Mouse (Mus musculus): ENCODE measurements at regions not wholly inside any gene's neighbourhood (a gene's known extent, or its start where the extent isn't known, plus 50 kb on each side); places are given as distances from the start of the nearest gene placed in this dataset.

GRCm38 (mm10) chr2:7840612-7841011 is 331.2 kb upstream of the Celf2 start:
- no peak overlapping the region for H3K27ac ChIP-seq (ENCODE audit: low read depth)
- WGBS, result 70% methylated on average over 1 of the region's 1 CpGs

GRCm38 (mm10) chr2:7837877-7838276 is 328.5 kb upstream of the Celf2 start:
- Histone ChIP-seq H3K9ac (ENCODE audit: low read length) (no peak overlapping the region), H3K27ac (ENCODE audit: low read depth) (no peak overlapping the region), H3K4me3 (ENCODE audit: low read depth, low read length) (no peak overlapping the region), H3K36me3 (ENCODE audit: control insufficient read depth, insufficient read depth, low read length) (no peaks in the 10 kb centered on the region), H3K4me2 (ENCODE audit: low read length) (no peak overlapping the region), H3K27me3 (replicated peaks; ENCODE audit: control insufficient read depth, insufficient read depth, low read length) (no peaks in the 10 kb centered on the region), H3K9me3 (ENCODE audit: control insufficient read depth, low read length) (no peaks in the 10 kb centered on the region), H3K4me1 (replicated peaks; ENCODE audit: control insufficient read depth, insufficient read depth, low read length) (no peaks in the 10 kb centered on the region)
- no peak for ATAC-seq (replicated peaks; ENCODE audit: low FRiP score, low TSS enrichment, low read depth)
- no peak for DNase-seq (ENCODE audit: low spot score)
- WGBS, result 70% methylated on average over 3 of the region's 3 CpGs

More at GRCm38 (mm10) chr2:7840612-7841011, 331.2 kb upstream of the Celf2 start:
- Histone ChIP-seq H3K9ac (ENCODE audit: low read length) (no peak overlapping the region), H3K4me1 (replicated peaks; ENCODE audit: control insufficient read depth, insufficient read depth, low read length) (no peaks in the 10 kb centered on the region), H3K36me3 (ENCODE audit: control insufficient read depth, insufficient read depth, low read length) (no peaks in the 10 kb centered on the region), H3K4me3 (ENCODE audit: low read depth, low read length) (no peak overlapping the region), H3K4me2 (ENCODE audit: low read length) (no peak overlapping the region), H3K27me3 (replicated peaks; ENCODE audit: control insufficient read depth, insufficient read depth, low read length) (no peaks in the 10 kb centered on the region), H3K9me3 (ENCODE audit: control insufficient read depth, low read length) (no peaks in the 10 kb centered on the region)
- no peak for ATAC-seq (replicated peaks; ENCODE audit: low FRiP score, low TSS enrichment, low read depth)
- DNase-seq (ENCODE audit: low spot score), result no peak

- H3K4me1 ChIP-seq (replicated peaks; ENCODE audit: control insufficient read depth, insufficient read depth, low read length), result no peaks in the 10 kb centered on the region; the same call in 1 of the 2 replicates
- 91% methylated on average over 4 of the region's 4 CpGs for WGBS
These were observed 321.9 kb upstream of the Celf2 start for GRCm38 (mm10) chr2:7831239-7831638.

GRCm38 (mm10) chr2:7826272-7826671 is 316.9 kb upstream of the Celf2 start:
- Histone ChIP-seq H3K27ac (ENCODE audit: low read depth) (no peak overlapping the region), H3K4me1 (replicated peaks; ENCODE audit: control insufficient read depth, insufficient read depth, low read length) (no peaks in the 10 kb centered on the region; the same call in 1 of the 2 replicates), H3K4me3 (ENCODE audit: low read depth, low read length) (no peak overlapping the region), H3K9ac (ENCODE audit: low read length) (no peak overlapping the region), H3K27me3 (replicated peaks; ENCODE audit: control insufficient read depth, insufficient read depth, low read length) (no peaks in the 10 kb centered on the region), H3K36me3 (ENCODE audit: control insufficient read depth, insufficient read depth, low read length) (no peaks in the 10 kb centered on the region), H3K9me3 (ENCODE audit: control insufficient read depth, low read length) (no peaks in the 10 kb centered on the region), H3K4me2 (ENCODE audit: low read length) (no peak overlapping the region)
- WGBS, result 60% methylated on average over 7 of the region's 7 CpGs
- no peak for ATAC-seq (replicated peaks; ENCODE audit: low FRiP score, low TSS enrichment, low read depth)
- no peak for DNase-seq (ENCODE audit: low spot score)

More at GRCm38 (mm10) chr2:7831239-7831638, 321.9 kb upstream of the Celf2 start:
- Histone ChIP-seq H3K9me3 (ENCODE audit: control insufficient read depth, low read length) (no peaks in the 10 kb centered on the region), H3K4me2 (ENCODE audit: low read length) (no peak overlapping the region), H3K36me3 (ENCODE audit: control insufficient read depth, insufficient read depth, low read length) (no peaks in the 10 kb centered on the region), H3K4me3 (ENCODE audit: low read depth, low read length) (no peak overlapping the region), H3K27ac (ENCODE audit: low read depth) (no peak overlapping the region), H3K9ac (ENCODE audit: low read length) (no peak overlapping the region), H3K27me3 (replicated peaks; ENCODE audit: control insufficient read depth, insufficient read depth, low read length) (no peaks in the 10 kb centered on the region)
- no peak for ATAC-seq (replicated peaks; ENCODE audit: low FRiP score, low TSS enrichment, low read depth)
- no peak for DNase-seq (ENCODE audit: low spot score)

GRCm38 (mm10) chr2:7796415-7796814 is 287.1 kb upstream of the Celf2 start:
- H3K36me3 ChIP-seq (ENCODE audit: control insufficient read depth, insufficient read depth, low read length), result no peaks in the 10 kb centered on the region
- H3K4me1 ChIP-seq (replicated peaks; ENCODE audit: control insufficient read depth, insufficient read depth, low read length), result 0 out of 2 replicates have a peak, but pooled peaks cover 3% of the 10 kb centered on the region
- no peak for ATAC-seq (replicated peaks; ENCODE audit: low FRiP score, low TSS enrichment, low read depth)
- H3K4me2 ChIP-seq (ENCODE audit: low read length), result no peak overlapping the region
- H3K9me3 ChIP-seq (ENCODE audit: control insufficient read depth, low read length), result no peaks in the 10 kb centered on the region
- H3K4me3 ChIP-seq (ENCODE audit: low read depth, low read length), result no peak overlapping the region
- no peak overlapping the region for H3K9ac ChIP-seq (ENCODE audit: low read length)
- no peak overlapping the region for H3K27ac ChIP-seq (ENCODE audit: low read depth)
- 75% methylated on average over 2 of the region's 2 CpGs for WGBS
- no peaks in the 10 kb centered on the region for H3K27me3 ChIP-seq (replicated peaks; ENCODE audit: control insufficient read depth, insufficient read depth, low read length)
- no peak for DNase-seq (ENCODE audit: low spot score)

GRCm38 (mm10) chr2:7792456-7793145 is 283.2 kb upstream of the Celf2 start:
- DNase-seq (ENCODE audit: low spot score), result peak; percentile 54
- no peak overlapping the region for H3K4me2 ChIP-seq (ENCODE audit: low read length)
- H3K36me3 ChIP-seq (ENCODE audit: control insufficient read depth, insufficient read depth, low read length), result no peaks in the 10 kb centered on the region
- ATAC-seq (replicated peaks; ENCODE audit: low FRiP score, low TSS enrichment, low read depth), result peak; percentile 89
- H3K4me3 ChIP-seq (ENCODE audit: low read depth, low read length), result no peak overlapping the region
- peak overlapping the region; percentile 51; the same call in 1 of the 2 replicates for H3K27ac ChIP-seq (ENCODE audit: low read depth)
- no peaks in the 10 kb centered on the region for H3K9me3 ChIP-seq (ENCODE audit: control insufficient read depth, low read length)
- no peak overlapping the region for H3K9ac ChIP-seq (ENCODE audit: low read length)
- H3K4me1 ChIP-seq (replicated peaks; ENCODE audit: control insufficient read depth, insufficient read depth, low read length), result 0 out of 2 replicates have a peak, but pooled peaks cover 3% of the 10 kb centered on the region
- 40% methylated on average over 2 of the region's 2 CpGs for WGBS
- no peaks in the 10 kb centered on the region for H3K27me3 ChIP-seq (replicated peaks; ENCODE audit: control insufficient read depth, insufficient read depth, low read length)

GRCm38 (mm10) chr2:7778610-7779009 is 269.2 kb upstream of the Celf2 start:
- no peaks in the 10 kb centered on the region for H3K27me3 ChIP-seq (replicated peaks; ENCODE audit: control insufficient read depth, insufficient read depth, low read length)
- 56% methylated on average over 2 of the region's 2 CpGs for WGBS
- no peaks in the 10 kb centered on the region for H3K36me3 ChIP-seq (ENCODE audit: control insufficient read depth, insufficient read depth, low read length)
- DNase-seq (ENCODE audit: low spot score), result no peak
- H3K4me2 ChIP-seq (ENCODE audit: low read length), result no peak overlapping the region
- no peaks in the 10 kb centered on the region for H3K4me1 ChIP-seq (replicated peaks; ENCODE audit: control insufficient read depth, insufficient read depth, low read length)
- no peak for ATAC-seq (replicated peaks; ENCODE audit: low FRiP score, low TSS enrichment, low read depth)
- H3K4me3 ChIP-seq (ENCODE audit: low read depth, low read length), result no peak overlapping the region
- no peaks in the 10 kb centered on the region for H3K9me3 ChIP-seq (ENCODE audit: control insufficient read depth, low read length)
- H3K9ac ChIP-seq (ENCODE audit: low read length), result no peak overlapping the region
- no peak overlapping the region for H3K27ac ChIP-seq (ENCODE audit: low read depth)

- Histone ChIP-seq H3K4me3 (ENCODE audit: low read depth, low read length) (no peak overlapping the region), H3K4me1 (replicated peaks; ENCODE audit: control insufficient read depth, insufficient read depth, low read length) (no peaks in the 10 kb centered on the region), H3K4me2 (ENCODE audit: low read length) (no peak overlapping the region), H3K9me3 (ENCODE audit: control insufficient read depth, low read length) (no peaks in the 10 kb centered on the region), H3K9ac (ENCODE audit: low read length) (no peak overlapping the region), H3K36me3 (ENCODE audit: control insufficient read depth, insufficient read depth, low read length) (no peaks in the 10 kb centered on the region), H3K27me3 (replicated peaks; ENCODE audit: control insufficient read depth, insufficient read depth, low read length) (no peaks in the 10 kb centered on the region), H3K27ac (ENCODE audit: low read depth) (no peak overlapping the region)
- no peak for ATAC-seq (replicated peaks; ENCODE audit: low FRiP score, low TSS enrichment, low read depth)
- no peak for DNase-seq (ENCODE audit: low spot score)
- WGBS, result 67% methylated on average over 8 of the region's 8 CpGs
These were observed 224.9 kb upstream of the Celf2 start for GRCm38 (mm10) chr2:7734097-7734730.

GRCm38 (mm10) chr2:7730960-7731359 is 221.6 kb upstream of the Celf2 start:
- H3K9me3 ChIP-seq (ENCODE audit: control insufficient read depth, low read length), result no peaks in the 10 kb centered on the region
- ATAC-seq (replicated peaks; ENCODE audit: low FRiP score, low TSS enrichment, low read depth) (no peak), DNase-seq (ENCODE audit: low spot score) (no peak)
- no peak overlapping the region for H3K9ac ChIP-seq (ENCODE audit: low read length)
- no peaks in the 10 kb centered on the region for H3K4me1 ChIP-seq (replicated peaks; ENCODE audit: control insufficient read depth, insufficient read depth, low read length)
- WGBS, result 95% methylated on average over 1 of the region's 1 CpGs
- no peaks in the 10 kb centered on the region for H3K27me3 ChIP-seq (replicated peaks; ENCODE audit: control insufficient read depth, insufficient read depth, low read length)
- no peak overlapping the region for H3K4me3 ChIP-seq (ENCODE audit: low read depth, low read length)
- no peak overlapping the region for H3K4me2 ChIP-seq (ENCODE audit: low read length)
- H3K27ac ChIP-seq (ENCODE audit: low read depth), result no peak overlapping the region
- no peaks in the 10 kb centered on the region for H3K36me3 ChIP-seq (ENCODE audit: control insufficient read depth, insufficient read depth, low read length)

Data from intestine, embryonic 14.5 days (tissue).